Mouse (Mus musculus) c-Kit-negative CD71-positive TER-119-positive erythroid progenitor cells, embryonic 14.5 days (primary cell): Measurements from ENCODE around the gene Vhl.
"Not testable (repeated sequence)": the region's sequence is repeated elsewhere in the genome, so short reads cannot be mapped to it uniquely, and the experiment has no call there.

Experiments used
- DNase-seq: peaks from one replicate; pipeline ENCODE4 v3.0.0-alpha.2; 2013; ENCODE audit warnings: low read depth, low spot score

Vhl gene

DNA sequence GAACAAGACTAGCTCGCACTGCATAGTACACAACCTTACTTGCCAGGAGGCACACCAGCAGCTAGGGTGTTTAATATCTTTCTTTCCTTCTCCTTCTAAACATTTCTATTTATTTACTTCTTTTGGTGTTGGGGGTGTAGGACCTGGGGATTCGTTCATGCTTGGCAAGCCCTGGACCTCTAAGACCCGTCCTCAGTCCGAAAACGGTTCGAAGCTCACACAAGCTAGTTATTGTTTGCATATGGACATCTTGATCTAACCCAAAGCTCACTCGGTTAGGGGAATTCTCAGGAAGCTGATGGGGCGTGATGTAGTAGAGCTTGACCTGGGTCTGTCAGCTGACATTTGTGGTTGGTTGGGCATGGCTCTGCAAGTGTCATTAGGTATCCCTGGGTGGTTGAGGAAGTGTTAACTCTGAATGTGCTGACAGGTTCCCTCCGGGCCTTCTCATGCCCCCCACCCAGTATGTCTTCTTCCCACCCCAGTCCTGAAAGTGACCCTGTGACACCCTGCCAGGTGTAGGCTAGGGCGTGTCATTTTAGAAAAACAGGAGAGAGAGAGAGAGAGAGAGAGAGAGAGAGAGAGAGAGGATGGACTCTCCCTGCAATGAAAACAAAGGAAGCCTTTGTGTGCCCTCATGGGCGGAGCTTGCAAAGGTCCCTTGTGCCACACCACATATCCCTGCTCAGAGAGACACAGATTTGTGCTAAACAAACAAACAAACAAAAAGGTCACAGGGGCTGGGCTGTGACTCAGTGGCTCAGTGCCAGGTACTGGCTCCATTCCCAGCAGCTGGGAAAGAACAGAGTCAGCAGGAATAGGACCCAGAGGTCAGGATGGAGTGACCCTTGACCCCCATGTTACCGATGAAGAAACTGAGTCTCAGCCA, 37.8 kb downstream of the Vhl start:
- no peak for DNase-seq

DNA sequence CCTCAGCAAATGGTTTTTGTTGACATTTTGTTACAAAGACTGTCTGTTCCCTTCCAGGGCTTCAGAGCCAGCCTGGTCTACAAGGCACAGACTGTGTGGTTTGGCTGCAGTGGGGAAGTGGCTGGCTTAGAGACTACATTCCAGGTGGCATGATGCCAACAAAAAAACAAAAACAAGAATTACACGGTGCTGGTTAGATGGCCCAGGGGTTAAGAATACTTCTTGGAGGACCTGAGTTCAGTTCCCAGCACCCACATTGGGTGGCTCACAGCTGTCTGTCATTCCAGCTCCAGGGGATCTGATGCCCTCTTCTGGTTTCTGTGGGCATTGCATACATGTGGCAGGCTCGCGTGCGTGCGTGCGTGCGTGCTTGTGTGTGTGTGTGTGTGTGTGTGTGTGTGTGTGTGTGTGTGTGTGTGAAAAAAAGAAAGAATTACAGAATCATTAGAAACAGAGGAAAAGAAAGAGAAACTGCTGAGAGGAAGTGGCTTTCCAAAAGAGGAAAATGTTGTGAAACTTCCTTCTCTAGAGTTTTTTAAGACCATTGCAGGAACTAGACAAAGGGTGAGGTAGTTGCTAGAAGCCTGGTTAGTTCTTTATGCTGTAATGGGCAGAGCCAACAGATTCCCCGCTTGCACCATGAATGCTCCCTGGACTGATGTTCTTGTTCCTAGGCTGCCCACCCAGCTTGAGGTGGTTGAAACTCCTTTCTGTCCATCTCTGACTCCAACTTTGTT, 39.4 kb downstream of the Vhl start:
- no peak for DNase-seq

GRCm38 (mm10) chr6:113664305-113664704, 40.5 kb downstream of the Vhl start:
- DNase-seq = no peak

GRCm38 (mm10) chr6:113667611-113668122, 43.9 kb downstream of the Vhl start:
- DNase-seq = no peak

GRCm38 (mm10) chr6:113668287-113669154, 44.8 kb downstream of the Vhl start:
- DNase-seq = no peak

GRCm38 (mm10) chr6:113669821-113670220, 46.1 kb downstream of the Vhl start:
- DNase-seq = no peak

- DNase-seq = not testable (repeated sequence)
These were observed 48.3 kb downstream of the Vhl start for GRCm38 (mm10) chr6:113672029-113672428.

- DNase-seq = no peak
These were observed 49.2 kb downstream of the Vhl start for GRCm38 (mm10) chr6:113672989-113673388.

- no peak for DNase-seq
These were observed 51.5 kb downstream of the Vhl start for GRCm38 (mm10) chr6:113675234-113675633.

- no peak for DNase-seq
These were observed 52.2 kb downstream of the Vhl start for GRCm38 (mm10) chr6:113675991-113676390.

DNA sequence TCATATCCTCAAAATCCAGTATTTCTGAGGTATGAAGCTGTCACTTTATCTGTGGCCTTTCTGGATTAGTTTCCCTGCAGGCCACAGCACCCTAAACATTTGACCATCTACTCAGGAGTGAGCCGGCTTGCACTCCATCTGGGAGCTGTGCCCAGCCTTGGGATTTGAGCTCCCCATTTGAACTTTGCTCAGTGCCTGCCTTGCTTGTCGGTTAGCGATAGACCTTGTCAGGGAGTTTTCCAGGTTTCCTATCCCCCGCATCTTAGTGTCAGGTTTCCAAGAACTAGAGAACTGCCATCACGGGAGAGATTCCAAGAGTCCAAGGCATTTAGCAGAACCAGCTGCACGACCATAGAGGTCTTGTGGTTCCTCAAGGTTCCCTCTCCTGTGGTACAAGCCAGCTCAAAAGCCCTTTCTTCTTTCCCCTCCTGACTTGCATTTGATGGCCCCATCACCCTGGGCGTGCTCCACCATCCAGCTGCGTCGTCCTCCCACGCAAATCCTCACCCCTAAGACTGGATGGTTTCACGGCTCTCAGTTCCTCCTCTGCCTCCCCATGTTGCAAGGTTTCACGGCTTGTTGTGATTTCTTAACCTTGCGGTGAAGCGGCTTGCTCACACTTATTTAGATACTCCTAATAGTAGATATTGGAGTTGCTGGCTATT, 53.4 kb downstream of the Vhl start:
- no peak for DNase-seq

DNA sequence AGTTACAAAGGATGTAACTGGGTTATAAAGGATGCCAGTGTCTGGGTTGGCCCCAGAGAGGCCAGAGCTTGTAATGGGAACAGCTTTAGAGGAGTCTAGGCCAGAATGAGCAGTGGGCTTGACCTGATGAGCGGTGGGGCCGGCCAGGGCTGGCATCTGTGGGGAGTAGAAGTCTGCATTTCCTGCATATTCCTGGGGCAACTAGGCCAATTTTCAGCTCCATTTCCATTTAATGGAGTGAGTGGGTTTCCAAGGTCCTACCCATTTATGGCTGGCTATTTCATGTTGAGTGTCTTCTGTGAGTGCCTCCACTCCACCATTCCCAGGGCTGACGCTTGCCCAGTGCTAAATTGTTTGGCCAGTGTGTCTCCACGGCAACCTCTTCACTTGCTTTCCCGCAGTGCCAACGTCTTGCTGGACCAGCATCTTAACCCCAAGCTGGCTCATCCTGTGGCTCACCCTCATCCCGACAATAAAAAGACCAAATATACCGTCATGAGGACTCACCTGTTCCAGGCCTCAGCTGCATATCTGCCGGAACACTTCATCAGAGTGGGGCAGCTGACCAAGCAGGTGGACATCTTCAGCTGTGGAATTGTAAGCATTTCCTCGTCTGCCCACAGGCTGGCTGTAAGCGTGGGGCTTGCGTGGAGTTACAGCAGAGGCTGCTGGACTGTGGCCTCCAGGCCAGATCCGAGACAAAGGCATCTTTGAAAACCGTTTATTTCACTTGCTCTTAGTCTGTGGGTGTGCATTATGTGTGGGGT, 54.7 kb downstream of the Vhl start:
- DNase-seq = no peak

DNA sequence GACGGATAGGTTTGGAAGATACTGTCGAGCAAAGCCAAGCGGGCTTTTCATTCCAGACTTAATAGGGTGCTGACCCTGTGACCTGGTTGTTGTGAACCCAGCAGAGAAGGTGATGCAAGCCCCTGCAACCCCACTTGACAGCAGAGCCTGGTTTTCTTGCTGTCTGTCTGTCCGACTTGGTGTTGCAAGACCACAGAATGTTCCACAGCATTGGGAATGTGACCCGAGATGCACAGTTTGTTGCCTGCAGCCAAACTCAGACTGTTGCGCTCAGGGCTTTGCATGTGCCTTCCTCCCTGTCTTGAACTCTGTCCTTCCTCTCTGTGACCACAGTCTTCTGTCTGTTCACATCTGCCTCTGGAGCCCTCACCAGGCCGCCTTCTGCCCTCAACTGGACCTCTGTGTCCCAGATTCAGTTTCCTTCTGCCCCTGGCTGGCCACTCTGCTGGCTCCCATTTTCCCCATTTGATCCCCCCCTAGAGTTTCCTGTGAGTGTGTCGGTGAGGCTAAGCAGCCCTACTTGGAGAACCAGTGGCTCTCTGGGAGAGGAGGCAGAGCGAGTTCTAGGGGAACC, 56.3 kb downstream of the Vhl start:
- no peak for DNase-seq
